Mouse (Mus musculus) retina, embryonic 14.5 days (tissue): ENCODE results near the gene Crb3.

Experiments used
- DNase-seq: peaks from one replicate; pipeline ENCODE4 v3.0.0-alpha.2; 2015; ENCODE audit warnings: low spot score

Gene Crb3

DNA sequence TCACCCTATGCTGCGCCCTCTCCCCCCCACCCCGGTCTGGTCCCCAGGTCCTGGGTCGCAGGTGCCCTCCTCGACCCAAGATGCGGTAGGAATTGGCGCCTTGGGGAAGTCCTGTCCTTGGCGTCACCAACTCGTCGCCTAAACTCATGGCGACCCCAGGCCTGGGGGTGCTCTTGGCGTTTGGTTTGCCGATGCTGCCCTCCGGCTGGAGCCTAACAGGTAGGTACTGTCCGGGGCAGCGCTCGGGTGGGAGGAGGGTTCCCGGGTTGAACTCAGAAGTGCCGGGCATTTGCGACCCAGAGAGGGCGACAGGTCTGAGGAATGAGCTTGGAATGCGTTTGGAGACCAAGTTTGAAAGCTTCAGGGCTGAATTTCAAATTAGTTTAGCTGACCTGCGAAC lies 3.6 kb downstream of the Crb3 start:
- no peak for DNase-seq

DNA sequence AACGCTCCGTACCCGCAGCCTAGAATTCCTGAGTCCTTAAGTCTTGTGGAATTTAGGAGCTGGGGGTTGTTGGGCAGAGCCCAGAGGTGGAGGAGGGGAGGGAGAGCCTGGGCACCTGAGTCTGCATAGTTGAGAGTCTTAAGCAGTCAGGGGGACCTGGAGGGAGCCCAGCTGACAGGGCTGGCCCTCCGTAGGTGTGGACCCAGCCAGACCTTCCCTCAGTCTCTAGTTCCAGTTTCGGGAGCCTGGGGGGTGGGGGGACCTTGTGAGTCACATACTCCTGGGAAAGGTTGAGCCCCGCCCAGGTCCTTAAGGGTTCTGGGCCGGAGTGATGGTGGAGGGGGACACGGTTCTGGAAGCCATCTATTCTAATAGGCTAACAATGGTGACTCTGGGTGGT lies 4.1 kb downstream of the Crb3 start:
- DNase-seq, result no peak

DNA sequence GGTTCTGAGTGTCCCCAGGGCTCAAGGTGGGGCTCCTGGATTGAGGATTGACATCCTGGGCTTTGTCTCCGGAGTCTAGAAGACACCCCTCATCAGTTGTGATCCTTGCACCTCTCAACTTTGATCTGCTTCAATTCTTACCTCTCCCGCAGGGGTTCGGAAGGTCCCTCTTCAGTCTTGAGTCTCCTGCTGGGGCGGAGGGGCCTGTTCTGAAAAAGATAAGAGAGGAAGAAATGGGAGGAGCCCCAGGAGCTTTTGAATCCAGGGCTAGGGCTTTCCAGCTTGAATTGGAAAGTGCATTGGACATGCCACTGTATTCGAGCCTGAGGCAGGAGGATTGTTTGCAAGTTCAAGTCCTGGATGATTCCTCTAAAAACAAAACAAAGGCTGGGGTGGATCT lies 8.0 kb downstream of the Crb3 start:
- DNase-seq, result no peak

GRCm38 (mm10) chr17:57070272-57070671 lies 11.4 kb downstream of the Crb3 start:
- DNase-seq, result no peak

GRCm38 (mm10) chr17:57070699-57071098 lies 11.8 kb downstream of the Crb3 start:
- DNase-seq, result peak; percentile 80

GRCm38 (mm10) chr17:57076916-57077315 lies 18.0 kb downstream of the Crb3 start:
- no peak for DNase-seq

- DNase-seq, result no peak
Observed at GRCm38 (mm10) chr17:57078336-57078735, 19.4 kb downstream of the Crb3 start, which contains the start of gene Dennd1c. Gene Dennd1c (minus strand): TSS chr17:57078514.

GRCm38 (mm10) chr17:57079919-57080318 lies 21.0 kb downstream of the Crb3 start:
- DNase-seq, result no peak

GRCm38 (mm10) chr17:57081234-57081842 lies 22.4 kb downstream of the Crb3 start:
- DNase-seq, result no peak

- no peak for DNase-seq
Observed at GRCm38 (mm10) chr17:57082481-57082880, 23.6 kb downstream of the Crb3 start.

GRCm38 (mm10) chr17:57085970-57086757 lies 27.3 kb downstream of the Crb3 start:
- no peak for DNase-seq

DNA sequence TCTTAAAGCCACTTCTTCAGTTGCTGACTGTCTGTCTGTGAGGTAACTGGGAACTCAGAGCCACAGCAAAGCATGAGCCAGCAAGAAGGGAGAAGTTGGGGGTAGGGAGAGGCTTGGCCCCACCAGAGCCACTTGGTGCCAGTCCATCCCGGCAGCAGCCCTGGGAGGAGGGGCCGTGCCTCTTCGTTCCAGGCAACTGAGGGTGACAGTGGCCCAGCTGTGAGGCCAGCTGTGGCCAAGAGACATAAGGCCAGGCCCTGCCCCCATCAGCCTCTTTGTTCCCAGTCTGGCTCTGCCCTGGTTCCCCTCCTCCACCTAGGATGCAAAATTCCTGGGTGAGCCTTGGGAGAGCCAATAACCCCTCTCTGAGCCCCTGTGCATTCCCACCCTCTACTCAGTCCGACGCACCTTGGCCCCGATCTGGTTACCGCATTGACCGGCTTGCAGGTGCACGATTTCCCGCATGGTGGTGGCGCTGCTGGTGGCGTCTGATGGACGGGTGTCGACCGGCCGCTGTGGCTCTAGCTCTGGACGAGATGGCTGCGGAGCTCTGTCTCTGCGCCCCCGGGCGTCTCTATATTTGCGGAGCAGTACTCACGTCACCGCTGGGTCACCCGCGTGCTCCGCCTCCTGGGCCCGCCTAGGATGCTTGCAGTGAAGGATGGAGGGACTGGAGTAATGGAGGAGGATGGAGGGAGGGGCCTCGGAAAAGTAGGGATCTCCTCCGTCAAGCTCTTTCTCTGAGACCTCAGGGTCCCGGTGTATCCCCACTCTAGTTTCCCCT lies 28.3 kb downstream of the Crb3 start, which contains the start of gene Tubb4a:
Gene Tubb4a (minus strand): TSS at position 734 of the 784 bp plus-strand sequence.
- DNase-seq, result peak; percentile 77

DNA sequence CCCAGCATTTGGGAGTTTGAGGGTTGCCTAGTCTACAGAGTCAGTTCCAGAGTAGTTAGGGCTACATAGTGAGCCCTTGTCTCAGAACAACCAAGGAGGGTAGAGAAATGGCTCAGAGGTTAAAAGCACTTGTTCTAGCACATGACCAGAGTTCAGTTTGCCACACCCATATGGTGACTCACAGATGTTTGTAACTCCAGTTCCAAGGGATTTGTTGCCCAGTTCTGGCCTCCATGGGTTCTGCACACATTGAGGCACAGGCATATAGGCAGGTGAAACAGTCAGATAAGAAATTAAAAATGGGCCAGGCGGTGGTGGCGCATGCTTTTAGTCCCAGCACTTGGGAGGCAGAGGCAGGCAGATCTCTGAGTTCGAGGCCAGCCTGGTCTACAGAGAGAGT lies 35.3 kb downstream of the Crb3 start:
- DNase-seq, result no peak

GRCm38 (mm10) chr17:57095855-57096622 lies 37.1 kb downstream of the Crb3 start:
- DNase-seq, result peak; percentile 83

- peak; percentile 86 for DNase-seq
Observed at GRCm38 (mm10) chr17:57096623-57096920, 37.7 kb downstream of the Crb3 start.

DNA sequence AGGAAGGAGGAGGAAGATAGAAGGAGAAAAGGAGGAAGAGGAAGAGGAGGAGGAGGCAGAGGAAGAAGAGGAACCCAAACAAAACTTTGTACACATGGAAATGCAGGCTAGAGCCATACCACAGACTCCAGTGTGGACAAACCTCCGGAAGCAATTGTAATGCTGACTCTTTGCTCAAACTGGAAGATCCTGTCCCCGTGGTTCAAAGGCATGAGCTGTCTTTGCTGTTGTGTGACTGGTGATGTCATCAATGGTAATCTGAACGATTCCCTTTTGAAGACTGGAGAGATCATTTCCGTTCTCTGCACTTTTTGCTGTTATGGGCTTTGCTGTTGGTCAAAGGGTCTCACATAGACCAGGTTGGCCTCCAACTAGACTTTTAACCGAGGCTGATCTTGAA lies 39.4 kb downstream of the Crb3 start:
- no peak for DNase-seq

GRCm38 (mm10) chr17:57099629-57100325 lies 40.9 kb downstream of the Crb3 start:
- DNase-seq, result peak; percentile 47

DNA sequence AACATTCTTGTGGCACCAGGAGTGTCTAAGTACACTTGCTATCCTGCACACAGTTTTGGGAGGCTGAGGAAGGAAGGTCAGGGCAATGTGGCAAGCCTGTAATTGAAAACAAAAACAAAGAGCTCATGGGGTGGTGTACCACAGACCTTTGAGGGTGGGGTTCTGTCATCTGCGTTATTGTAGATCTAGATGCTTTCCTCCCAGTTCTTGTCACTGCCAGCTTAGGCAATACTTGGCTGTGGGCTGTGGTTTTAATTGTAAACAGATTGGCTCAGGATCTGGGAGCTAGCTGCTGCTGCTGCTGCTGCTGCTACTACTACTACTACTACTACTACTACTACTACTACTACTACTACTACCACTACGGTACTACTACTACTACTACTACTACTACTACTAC lies 43.4 kb downstream of the Crb3 start:
- no peak for DNase-seq

DNA sequence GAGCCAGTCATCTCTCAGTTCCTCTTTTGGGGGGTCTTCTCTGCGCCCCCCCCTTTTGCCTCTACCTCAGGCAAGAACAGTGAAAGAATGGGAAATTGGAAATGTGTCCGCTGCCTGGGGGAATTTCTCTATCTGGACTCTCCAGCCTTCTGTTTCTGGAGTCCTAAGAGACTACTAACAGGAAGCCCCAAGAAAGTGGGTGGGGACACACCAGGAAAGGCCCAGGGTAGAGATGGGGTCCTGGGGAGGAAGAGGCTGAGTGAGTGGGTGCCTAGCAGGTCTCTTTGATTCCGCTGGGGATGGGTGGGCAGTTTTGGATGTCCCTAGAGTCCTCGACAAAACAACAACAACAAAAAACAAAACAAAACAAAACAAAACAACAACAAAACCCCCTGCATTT lies 45.6 kb downstream of the Crb3 start:
- DNase-seq, result no peak

DNA sequence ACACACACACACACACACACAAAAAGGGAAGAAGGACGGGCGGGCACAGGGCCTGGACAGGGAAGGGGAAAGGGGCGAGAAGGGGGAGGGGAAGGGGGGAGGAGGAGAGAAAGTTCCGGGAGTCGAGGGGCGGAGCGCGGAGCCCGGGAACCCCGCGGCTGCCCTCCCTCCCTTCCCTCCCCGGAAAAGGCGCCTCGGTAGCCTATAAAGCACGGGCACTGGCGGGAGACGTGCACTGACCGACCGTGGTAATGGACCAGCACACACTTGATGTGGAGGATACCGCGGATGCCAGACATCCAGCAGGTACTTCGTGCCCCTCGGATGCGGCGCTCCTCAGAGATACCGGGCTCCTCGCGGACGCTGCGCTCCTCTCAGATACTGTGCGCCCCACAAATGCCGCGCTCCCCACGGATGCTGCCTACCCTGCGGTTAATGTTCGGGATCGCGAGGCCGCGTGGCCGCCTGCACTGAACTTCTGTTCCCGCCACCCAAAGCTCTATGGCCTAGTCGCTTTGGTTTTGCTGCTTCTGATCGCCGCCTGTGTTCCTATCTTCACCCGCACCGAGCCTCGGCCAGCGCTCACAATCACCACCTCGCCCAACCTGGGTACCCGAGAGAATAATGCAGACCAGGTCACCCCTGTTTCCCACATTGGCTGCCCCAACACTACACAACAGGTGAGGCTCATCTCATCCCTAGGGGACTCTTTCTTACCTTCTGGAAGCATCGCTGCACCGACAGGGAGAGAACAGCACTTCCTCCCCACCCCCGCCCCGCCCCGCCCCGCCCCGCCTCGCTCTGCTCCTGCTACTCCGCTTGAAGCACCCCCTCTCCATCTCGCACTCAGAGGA lies 46.5 kb downstream of the Crb3 start, which contains the start of gene Tnfsf9:
Gene Tnfsf9 (plus strand): TSS at position 145 of the 854 bp plus-strand sequence.
- peak; percentile 77 for DNase-seq

DNA sequence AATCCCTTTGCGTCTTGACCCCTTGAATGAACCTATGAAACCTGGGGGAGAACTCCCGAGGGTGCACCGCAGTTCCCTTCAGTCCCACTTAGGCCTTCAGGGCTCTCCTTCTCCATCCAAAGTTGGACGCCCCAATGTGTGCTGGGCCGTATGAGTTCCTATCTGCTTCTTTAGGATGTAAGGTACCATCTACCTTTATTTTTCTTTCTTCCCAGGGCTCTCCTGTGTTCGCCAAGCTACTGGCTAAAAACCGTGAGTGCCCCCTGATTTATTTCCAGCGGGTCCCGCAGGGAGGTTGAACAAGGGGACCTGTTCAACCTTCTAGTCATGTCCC lies 47.1 kb downstream of the Crb3 start:
- DNase-seq, result no peak
